Mouse (Mus musculus) thymus, postnatal 10 days (tissue): ENCODE data around the gene Dppa1.
A peak's percentile ranks its signal among the peaks of the same experiment; 100 is the strongest.
"Not testable (repeated sequence)": the region's sequence is repeated elsewhere in the genome, so short reads cannot be mapped to it uniquely, and the experiment has no call there.

ENCODE experiments used
- DNase-seq, 2 experiments: peaks; one replicate each; pipeline ENCODE4 v3.0.0; 2021; ENCODE audit warnings: low spot score in 2 of 2

Gene Dppa1

GRCm38 (mm10) chr11:46629211-46629795 is at the start of gene Dppa1:
Gene Dppa1 (minus strand): TSS chr11:46629261.
- no peak for DNase-seq

DNA sequence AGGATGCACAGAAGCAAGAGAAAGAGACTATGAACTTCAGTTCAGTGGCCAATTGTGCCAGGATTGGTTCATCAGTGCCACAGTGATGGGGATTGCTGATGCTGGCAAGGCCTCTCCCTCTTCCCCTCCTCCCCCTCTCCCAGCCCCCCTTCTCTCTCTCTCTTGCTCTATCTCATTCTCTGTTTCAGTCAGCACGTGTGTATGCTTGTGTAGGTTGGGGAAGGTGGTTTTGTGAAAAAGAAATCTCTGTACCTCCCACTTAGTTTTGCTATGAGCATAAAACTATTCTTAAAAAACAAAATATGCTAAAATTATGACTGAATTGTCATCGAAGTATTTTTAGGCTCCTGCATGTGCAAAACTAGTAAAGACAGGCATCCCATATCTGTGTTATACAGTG is 38.9 kb upstream of the Dppa1 start:
- no peak for DNase-seq

- no peak for DNase-seq
Observed at GRCm38 (mm10) chr11:46667105-46667504, 38.0 kb upstream of the Dppa1 start.

GRCm38 (mm10) chr11:46665599-46666522 is 36.8 kb upstream of the Dppa1 start:
- peak in 1 of 2 experiments; percentile 19 for DNase-seq

DNA sequence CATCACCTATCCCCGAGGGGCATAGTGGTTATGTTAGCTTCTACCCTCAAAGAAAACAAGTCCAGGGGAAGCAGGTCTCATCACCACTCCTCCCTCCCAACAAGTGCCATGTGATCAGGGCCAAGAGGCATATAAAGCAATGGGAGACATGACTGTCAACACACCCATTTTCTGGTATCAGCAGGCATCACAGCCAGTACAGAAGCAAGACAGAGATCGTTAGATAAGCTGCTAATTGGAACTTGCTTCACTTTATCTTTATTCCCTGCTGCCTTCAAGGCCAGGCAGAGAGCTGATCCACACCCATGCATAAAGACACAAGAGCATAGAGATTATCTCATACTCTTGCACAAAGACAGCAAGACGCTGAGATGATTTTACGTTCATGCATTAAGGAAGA is 34.2 kb upstream of the Dppa1 start:
- no peak for DNase-seq

DNA sequence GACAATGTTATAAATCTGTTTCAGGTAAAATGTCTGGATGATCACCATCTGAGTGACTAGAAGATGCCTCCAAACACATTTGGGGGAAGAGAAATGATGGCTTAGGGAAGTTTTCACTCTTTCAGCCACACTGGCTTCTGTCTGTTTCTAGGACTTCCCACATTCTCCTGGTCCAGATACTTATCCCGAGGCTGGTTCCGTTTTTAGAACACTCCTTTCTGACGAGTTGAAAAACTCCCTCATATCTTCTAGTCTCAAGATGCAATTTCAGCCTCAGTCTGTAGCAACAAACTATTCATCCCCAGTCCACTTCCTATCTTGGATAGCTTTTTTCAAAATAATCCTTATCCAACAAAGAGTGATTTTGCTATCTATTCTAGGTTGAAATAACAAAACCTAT is 23.4 kb upstream of the Dppa1 start:
- DNase-seq, result no peak

DNA sequence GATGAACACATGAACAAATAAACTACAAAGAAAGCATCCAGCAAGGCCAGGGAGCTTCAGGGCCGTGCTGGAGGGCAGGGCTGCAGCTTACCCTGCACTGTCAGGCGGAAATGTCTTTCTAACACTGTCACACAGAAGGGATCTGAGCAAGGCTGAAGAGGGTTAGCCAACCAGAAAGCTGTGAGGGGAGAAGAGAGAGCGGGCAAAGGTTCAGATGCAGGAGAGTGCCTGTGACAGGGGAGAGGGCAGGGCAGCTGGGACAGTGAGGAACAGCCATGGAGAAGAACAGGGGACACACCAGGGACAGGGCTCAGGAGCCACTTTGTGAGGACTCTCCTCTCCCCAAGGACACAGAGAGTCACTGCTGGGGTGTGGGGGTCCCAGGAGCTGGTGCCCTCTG is 20.6 kb upstream of the Dppa1 start:
- DNase-seq, result not testable (repeated sequence)

- no peak for DNase-seq
Observed at GRCm38 (mm10) chr11:46644824-46645223, 15.8 kb upstream of the Dppa1 start.

GRCm38 (mm10) chr11:46636568-46636967 is 7.5 kb upstream of the Dppa1 start:
- DNase-seq, result no peak

GRCm38 (mm10) chr11:46635516-46635915 is 6.5 kb upstream of the Dppa1 start:
- not testable (repeated sequence) for DNase-seq

GRCm38 (mm10) chr11:46631635-46632034 is 2.6 kb upstream of the Dppa1 start:
- peak in 1 of 2 experiments; percentile 25 for DNase-seq

GRCm38 (mm10) chr11:46620414-46621168 is 8.5 kb downstream of the Dppa1 start:
- no peak for DNase-seq

DNA sequence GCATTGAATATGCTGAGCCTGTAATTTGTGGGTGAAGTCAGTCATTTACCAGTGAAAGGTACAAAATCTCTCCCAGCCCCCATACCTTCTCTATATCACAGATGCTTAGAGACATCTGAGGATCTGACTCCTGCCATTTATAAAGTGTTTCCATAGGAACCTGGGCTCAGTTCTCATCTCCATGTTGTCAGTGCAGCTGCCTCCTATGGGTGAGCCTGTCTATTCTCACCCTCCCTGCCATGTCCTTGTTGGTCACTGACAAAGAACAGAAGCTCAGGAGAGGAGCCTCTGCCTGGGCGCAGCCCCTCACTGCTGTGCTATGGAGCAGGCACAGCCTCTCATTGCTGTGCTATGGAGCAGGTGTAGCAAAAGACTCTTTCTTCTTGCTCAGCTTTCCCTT is 9.1 kb downstream of the Dppa1 start:
- DNase-seq, result no peak

- DNase-seq, result no peak
Observed at GRCm38 (mm10) chr11:46592416-46592815, 36.6 kb downstream of the Dppa1 start.

- no peak for DNase-seq
Observed at GRCm38 (mm10) chr11:46582741-46583140, 46.3 kb downstream of the Dppa1 start.

GRCm38 (mm10) chr11:46580428-46580827 is 48.6 kb downstream of the Dppa1 start:
- DNase-seq, result no peak

DNA sequence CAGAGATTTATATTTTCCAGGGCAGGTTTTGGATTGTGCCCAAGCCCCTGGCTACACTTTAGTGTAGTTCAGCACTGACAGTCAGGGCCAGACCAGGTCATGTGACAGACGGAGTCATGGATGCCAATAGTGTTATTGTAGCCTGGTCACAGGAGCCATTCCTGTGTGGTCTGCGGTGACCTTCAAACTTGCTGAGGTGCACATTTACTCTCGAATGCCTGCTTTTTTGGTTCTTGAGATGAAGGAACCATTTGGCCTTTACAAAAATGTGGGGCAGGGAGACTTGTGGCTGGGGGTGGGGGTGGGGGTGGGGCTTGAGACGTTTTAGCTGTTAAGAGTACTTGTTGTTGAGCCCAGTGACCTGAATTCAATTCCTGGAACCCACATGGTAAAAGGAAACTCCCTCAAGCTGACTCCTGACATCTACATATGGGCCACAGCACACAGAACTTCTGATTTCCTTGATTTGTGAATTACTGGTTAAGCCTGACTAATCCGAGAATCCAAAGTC is 50.2 kb downstream of the Dppa1 start:
- DNase-seq, result no peak

GRCm38 (mm10) chr11:46571327-46571726 is 57.7 kb downstream of the Dppa1 start, which contains the start of gene BC053393:
Gene BC053393 (plus strand): TSS chr11:46571536.
- no peak for DNase-seq

GRCm38 (mm10) chr11:46569107-46569506 is 60.0 kb downstream of the Dppa1 start:
- no peak for DNase-seq

DNA sequence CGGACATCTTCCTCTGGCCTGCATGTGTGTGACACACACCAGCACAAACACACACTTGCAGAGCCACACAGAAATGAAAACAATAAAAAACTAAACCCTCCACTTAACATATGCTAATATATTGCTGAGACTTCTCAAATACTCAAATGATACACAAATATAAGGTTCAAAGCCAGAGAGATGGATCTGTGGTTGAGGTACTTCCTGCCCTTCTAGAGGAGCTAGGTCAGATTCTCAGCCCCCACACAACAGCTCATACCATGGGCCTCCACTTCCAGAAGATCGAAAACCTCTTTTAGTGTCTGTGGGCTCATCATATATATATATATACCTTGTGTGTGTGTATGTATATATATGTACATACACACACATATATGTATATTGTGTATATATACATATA is 63.1 kb downstream of the Dppa1 start:
- no peak for DNase-seq

DNA sequence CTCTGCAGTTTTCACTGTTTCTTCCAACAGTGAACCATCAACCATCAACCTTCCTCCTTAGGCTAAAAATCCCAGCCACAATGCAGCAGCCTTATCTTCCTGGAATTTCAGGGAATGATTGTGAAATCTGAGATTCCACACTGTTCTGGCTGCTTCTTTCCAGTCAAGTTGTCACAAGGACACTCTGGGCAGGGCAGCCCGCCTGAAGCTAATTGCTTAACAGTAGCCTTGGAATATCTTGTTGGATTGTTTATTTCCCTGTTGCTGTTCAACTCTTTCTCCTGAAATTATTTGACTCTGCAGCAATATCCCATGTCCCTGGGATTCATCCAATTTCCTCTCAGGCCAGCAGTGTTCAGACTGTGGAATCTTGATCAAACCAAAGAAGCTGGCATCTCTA is 64.4 kb downstream of the Dppa1 start:
- no peak for DNase-seq

- DNase-seq, result no peak
Observed at GRCm38 (mm10) chr11:46561096-46561495, 68.0 kb downstream of the Dppa1 start.
